Mouse (Mus musculus): ENCODE data around the gene Cd244a.

- no peak for TF ChIP-seq CTCF (IDR thresholded peaks at IDR 0.05; ENCODE audit: borderline replicate concordance, extremely low read depth, insufficient read depth, insufficient read length)
- no peak for TF ChIP-seq POLR2A (IDR thresholded peaks at IDR 0.05; ENCODE audit: borderline replicate concordance, extremely low read depth, insufficient read depth, insufficient read length, poor library complexity, severe bottlenecking)
Measured at GRCm38 (mm10) chr1:171640796-171641195, 81.8 kb downstream of the Cd244a start.

Measured in brain, embryonic 14.5 days (tissue).